Mouse (Mus musculus) v-Abl transformed pro-B cells (cell line): ENCODE results near the gene Ppt2.

ENCODE experiments used
- in situ Hi-C, 2 experiments: fragments of 400-800 bp; cut with MboI; formaldehyde crosslinking; loops; one replicate each; pipeline ENCODE4 v1.15.1; 2025; ENCODE audit not compliant: unreplicated experiment in 2 of 2

Gene Ppt2

GRCm38 (mm10) chr17:34618999-34619398 lies 9.3 kb downstream of the Ppt2 start:
- in situ Hi-C loops = loop anchor here (5.0 kb wide), 2 partner anchors 52 to 177 kb away; no protein-coding TSS in a partner anchor

DNA sequence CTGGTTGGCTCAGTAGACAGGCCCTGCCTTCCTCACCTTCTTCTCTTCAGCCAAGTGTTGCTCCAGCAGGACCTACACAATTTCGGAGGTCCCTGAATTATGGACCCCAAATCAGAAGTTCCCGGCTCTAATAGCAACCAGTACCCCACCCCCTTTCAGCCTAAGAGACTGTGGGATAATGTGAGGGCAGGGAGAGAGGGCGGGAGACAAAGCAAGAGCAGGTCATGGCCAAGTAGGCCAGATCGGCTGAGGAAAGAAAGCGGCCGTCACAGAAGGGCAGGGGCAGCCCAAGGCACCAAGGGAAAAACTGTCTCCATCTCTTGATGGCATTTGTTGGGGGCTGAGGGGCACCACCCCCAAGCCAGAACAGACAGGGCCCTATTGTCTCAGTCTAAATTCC lies 12.4 kb downstream of the Ppt2 start, which contains the start of gene Egfl8:
Egfl8 (minus strand) TSS at position 101 of the 400 bp plus-strand sequence.
- in situ Hi-C loops = loop anchor here (5.0 kb wide), 2 partner anchors 49 to 174 kb away; no protein-coding TSS in a partner anchor

GRCm38 (mm10) chr17:34613830-34614229 lies 14.5 kb downstream of the Ppt2 start:
- in situ Hi-C loops = no loop called here

DNA sequence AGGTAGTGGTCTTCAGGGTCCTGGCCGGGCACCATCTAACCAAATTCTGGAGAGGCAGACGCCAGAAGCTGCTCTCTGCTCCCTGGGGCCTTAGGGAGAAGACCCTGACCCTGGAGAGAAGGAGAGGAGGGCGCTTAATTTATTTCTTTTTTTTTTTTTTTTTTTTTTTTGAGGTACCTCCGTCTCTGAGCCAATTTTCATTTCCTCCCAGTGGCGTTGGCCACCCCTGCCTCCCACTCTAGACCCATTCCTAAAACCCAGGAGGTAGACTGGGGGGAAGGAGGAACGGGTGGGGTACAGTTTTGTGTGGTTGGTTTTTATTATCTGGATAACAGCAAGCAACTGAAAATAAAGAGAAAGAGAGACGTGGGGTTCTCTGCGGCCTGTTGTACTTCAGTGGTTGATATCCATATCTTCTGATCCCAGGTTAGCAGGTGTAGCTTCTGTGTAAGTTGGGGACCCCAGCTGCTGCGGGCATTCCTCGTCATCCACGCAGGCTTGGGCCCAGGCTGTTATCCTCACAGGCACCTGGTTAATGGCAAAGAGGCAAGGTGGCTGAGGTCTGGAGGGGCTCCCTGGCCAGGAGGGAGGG lies 15.2 kb downstream of the Ppt2 start:
- in situ Hi-C loops = no loop called here

GRCm38 (mm10) chr17:34611050-34611449 lies 17.3 kb downstream of the Ppt2 start:
- in situ Hi-C loops = no loop called here

DNA sequence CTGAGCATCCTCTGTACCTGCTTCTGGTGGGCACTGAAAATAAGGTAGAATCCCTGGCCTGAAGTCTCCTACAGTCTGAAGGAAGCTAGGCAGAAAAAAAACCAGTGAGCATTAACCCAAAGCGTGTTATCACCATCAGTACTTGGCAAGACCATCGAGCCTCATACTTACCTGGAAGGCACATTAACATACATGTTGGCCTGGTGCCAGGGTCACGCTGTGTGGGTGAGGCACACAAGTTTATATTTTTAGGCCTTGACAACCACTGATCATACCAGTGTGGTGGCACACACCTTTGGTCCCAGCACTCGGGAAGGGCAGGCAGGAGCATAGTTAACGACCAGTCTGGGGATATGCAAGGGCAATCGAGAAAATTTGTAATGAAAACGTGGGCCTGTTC lies 20.3 kb downstream of the Ppt2 start:
- in situ Hi-C loops = no loop called here

DNA sequence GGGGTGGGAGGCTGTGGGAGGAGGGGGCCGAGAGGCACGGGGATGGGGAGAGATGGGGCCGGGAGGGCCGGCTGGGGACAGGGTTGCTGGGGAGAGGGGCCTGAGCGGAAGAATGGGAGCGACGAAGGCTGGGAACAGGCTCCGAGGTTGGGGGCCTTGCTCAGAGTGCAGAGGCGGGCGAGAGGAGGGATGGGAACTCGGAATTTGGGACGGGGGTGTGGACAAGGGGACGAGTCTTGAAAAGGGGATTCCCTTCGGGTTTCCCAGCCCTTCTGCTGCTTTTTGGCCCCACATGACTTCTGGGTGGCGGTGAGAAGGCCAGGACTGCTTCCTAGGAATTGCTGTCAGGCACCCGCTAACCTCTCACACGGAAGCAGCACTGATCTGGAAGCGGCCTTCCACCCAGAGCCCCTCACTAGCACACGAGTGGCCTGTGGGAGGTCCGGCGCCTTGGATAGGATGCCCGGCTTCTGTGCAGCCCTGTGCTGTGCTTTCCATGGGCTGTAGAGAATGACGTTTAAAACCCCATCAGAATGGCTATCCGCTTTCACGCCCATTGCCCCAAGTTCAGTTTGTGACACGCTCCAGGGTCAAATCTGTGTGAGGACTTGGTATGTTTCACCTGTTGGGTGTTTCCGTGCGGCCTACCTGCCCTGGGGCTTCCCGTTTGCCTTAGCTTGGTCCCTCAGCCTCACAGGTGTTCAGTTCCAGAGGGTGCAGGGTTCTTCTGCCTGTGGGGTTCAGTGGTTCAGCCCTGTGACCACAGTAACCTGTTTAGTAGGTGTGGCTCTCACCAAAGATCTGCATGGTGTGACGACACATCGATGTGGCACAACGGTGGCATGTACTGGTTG lies 21.9 kb downstream of the Ppt2 start:
- in situ Hi-C loops = no loop called here

DNA sequence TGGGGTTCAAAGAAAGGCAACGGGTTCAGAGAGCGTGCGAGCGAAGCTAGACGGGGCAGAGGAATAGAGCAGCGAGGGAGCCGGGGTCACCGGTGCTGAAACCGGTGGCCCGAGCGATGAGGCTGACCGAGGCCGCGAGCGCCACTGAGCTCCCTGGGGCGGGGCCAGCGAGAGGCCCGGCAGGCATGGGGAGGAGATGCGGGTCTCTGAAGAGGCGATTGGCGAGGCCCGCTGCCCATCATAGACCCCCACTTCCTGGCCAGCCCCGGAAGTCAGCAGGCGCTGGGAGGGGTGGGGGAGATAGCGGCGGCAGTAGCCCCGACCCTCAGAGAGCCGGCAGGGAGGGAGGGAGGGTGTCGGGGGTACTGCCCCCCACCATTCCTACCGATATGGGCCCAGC lies 22.7 kb downstream of the Ppt2 start:
- in situ Hi-C loops = no loop called here

GRCm38 (mm10) chr17:34604511-34605237 lies 23.6 kb downstream of the Ppt2 start:
- in situ Hi-C loops = no loop called here

DNA sequence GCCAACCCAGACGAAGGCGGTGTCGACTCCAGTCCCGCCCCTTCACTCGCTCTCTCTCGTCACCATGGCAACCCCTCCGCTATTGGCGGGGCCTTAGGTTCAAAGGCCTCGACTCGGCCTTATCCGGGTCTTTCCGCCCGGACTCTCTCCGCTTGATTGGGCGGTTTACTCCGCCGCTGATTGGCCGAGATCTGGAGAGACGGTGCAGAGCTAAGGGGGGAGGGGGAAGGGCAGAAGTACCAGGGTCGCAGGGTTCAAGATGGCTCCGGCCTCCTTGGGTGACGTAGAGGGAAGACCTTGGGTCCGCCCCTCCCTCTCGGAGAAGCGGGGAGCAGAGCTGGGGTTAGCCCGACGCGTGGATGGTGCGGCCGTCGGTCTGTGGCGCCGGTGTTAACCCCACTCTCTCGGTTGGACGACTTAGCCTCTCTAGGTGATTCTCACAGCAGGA lies 24.2 kb downstream of the Ppt2 start, which contains the start of gene Agpat1:
Agpat1 (plus strand) TSS at position 202 of the 448 bp plus-strand sequence.
- in situ Hi-C loops = no loop called here

- in situ Hi-C loops = no loop called here
These were observed 24.8 kb downstream of the Ppt2 start, which contains the start of gene Rnf5 for GRCm38 (mm10) chr17:34603375-34604060. Gene Rnf5 (minus strand): TSS chr17:34603690.

DNA sequence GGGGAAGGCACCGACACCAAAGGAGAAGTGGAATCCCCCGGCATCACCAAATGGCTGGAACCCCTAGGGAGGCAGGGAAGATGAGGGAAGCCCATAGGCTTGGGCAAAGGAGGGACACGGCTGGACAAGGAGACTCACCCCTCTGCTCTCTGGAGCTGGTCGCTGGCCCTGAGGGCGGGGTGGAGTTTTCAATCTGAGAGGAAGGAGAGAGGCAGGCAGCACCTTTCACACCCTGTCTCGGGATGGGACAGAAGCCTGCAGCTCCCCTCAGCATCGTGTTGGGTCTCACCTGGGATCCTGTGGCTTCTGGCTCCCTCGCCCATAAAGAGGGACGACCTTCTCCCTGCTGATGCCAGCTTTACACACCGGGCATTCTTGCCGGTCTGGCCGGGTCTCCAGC lies 26.5 kb downstream of the Ppt2 start:
- in situ Hi-C loops = no loop called here

- in situ Hi-C loops = no loop called here
These were observed 28.4 kb downstream of the Ppt2 start for GRCm38 (mm10) chr17:34599891-34600290.

DNA sequence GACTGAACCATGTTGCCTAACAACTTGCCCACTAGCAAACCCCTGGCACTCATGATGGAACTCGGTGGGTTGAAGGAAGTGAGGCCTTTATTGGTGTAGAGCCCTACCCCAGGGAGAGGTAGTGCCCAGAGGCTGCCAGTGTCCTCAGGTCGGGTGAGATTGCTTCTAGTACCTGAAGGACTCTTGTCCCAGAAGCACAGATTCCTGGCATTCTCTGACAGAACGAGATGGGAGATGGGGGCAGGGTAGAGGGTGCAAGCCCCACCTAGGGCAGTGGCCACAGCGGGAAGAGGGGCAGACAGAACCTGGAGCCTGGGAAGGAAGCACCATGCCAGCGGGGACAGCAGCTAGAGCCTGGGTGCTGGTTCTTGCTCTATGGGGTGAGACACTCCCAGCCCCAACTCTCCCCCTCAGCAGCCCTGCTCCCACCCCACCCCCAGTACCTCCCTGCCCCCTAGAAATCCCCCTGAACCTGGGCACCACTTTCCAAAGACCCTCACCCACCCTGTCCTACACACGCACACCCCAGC lies 30.7 kb downstream of the Ppt2 start, which contains the start of gene Ager:
Ager (plus strand) TSS at position 297 of the 530 bp plus-strand sequence.
- in situ Hi-C loops = no loop called here

GRCm38 (mm10) chr17:34596098-34596497 lies 32.2 kb downstream of the Ppt2 start:
- in situ Hi-C loops = no loop called here

DNA sequence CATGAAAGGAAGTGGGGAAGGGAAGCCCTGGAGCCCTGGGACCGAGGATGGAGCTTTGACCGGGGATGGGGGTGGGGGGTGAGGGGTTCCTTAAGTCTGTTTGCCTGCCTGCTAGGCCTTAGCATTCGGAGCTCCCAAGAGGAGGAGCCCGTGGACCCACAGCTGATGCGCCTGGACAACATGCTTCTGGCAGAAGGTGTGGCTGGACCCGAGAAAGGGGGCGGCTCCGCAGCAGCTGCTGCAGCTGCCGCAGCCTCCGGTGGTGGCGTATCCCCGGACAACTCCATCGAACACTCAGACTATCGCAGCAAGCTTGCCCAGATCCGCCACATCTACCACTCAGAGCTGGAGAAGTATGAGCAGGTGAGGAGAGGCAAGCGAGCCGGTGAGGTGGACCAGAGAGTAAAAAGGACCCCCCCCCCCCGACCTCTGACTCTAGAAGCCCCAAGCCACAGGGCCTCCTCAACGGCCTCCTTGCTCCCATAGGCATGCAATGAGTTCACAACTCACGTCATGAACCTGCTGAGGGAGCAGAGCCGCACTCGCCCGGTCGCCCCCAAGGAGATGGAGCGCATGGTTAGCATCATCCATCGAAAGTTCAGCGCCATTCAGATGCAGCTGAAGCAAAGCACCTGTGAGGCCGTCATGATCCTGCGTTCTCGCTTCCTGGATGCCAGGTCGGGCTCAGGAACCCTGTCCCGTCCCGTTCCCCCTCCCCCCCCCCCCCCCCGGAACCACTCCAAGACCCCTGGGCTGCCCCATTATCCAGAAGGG lies 34.4 kb downstream of the Ppt2 start:
- in situ Hi-C loops = no loop called here

DNA sequence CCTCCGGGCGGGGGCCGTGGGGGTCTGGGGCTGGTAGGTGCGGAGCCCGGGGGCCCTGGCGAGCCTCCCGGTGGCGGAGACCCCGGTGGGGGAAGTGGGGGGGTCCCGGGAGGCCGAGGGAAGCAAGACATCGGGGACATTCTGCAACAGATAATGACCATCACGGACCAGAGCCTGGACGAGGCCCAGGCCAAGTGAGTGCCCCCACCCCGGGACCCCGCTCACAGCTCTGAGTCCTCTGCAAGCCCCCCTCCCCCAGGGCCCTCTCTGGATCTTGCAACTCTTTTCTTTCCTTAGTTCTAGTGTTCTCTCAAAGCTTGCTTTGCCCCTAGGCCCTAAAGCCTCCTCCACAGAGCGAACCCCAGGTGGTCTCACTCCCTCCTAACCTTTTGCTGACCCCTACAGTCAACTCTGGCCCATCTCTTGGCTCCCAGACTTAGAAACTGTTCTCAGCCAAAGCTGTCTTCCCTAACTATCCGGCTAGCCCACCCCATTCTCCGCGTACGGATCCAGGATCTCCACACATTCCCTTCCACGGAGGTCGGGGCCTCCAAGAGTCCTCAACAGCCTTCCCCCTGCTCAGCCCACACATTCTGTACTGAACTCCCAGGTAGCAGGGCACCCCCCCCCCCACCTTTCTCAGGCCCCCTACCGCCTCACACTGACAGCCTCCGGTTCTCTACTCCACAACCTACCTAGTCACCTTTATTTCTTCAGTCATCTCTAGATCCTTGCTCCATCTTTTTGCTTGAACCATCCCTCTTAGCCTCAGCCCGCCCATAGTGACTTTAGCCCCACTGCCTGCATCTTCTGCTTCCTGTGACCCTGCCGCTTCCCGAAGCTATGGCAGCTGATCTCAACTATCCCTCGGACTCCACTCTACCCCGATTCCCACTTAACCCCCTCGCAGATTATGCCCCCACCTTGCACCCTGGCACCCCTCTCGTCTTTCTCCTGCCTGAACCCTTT lies 35.4 kb downstream of the Ppt2 start:
- in situ Hi-C loops = no loop called here

DNA sequence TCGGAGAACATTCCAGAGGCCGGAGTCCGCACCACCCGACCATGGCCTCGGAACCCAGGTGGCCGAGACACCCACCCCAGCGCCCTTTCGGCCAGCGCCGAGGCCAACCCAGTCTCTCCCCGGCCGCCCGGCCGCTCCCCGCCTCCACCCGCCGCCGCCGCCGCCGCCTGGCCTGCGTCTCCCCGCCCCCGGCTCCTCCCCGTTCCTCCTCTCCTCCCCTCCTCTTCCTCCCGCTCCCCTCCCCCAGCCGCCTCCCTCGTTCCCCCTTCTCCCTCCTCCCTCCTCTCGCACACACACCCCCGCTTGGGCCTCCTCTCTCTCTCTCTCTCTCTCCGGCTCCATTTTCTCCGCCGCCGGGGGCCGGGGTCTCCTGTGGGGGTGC lies 36.3 kb downstream of the Ppt2 start:
- in situ Hi-C loops = no loop called here
